Mouse (Mus musculus): Measurements from ENCODE around the gene Purb.

The Purb gene

DNA sequence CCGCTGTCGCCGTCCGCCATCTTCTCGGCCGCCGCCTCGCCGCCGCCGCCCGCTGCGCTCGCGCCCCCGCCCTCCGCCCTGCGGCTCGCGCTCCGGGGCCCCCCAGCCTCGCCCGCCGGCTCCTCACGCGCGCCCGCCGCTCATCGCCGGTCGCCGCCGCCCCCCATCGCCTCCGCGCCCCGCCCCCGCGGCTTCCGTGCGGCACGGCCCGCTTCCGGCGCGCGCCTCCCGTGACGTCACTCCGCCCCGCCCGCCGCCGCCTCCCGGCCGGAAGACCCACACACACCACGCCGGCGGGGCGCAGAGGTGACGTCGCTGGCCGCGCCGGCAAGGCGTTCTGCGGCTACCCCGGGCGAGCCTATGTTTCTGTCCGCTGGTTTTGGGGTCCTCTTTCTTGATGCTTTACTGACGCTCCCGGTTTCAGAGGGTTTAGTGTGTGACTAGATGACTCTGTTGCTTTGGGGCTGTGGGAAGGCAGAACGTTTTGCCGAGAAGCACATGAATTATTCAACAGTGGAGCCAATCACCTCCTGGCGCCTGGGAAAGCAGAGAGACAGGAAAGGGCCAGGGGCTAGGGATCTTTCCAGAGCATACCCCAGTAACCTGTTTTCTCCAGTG, at the start of gene Purb:
Gene Purb, minus strand, starts transcription at position 51 of the 618 bp plus-strand sequence.
- peak; percentile 88 to 90 for DNase-seq

DNA sequence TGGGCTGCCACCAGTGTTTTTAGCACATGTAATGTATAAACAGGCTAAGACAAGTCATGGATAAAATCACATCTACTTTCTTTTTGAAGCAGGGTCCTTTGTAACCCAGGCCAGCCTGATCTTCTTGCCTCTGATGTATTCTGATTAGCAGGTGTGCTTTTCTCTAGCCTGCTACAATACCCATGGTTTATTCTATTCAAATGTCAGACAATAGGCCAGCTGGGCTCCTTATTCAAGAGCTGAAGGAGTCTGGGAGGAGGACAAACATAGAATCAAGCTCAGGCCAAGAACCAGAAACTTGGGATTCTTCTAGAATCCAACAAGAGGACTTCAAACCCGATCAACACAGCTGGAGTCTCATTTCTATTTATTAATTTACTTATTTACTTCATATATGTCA, 49.5 kb upstream of the Purb start:
- DNase-seq: no peak

DNA sequence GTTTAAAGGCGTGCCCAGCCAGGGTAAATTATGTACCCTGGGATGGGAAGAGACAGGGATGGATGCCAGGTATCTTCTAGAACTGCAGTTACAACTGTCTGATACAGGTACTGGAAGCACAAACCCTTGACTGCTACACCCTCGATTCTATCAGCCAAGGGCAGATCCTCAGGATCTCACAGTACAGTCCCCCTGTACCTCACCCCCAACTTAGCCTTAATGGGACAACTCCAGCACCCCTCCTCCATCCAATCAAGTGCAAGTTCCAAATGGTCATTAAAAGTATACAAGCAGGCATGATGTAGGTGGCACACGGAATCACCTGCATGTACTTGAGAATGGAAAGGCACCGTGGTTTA, 49.1 kb upstream of the Purb start:
- no peak for DNase-seq

DNA sequence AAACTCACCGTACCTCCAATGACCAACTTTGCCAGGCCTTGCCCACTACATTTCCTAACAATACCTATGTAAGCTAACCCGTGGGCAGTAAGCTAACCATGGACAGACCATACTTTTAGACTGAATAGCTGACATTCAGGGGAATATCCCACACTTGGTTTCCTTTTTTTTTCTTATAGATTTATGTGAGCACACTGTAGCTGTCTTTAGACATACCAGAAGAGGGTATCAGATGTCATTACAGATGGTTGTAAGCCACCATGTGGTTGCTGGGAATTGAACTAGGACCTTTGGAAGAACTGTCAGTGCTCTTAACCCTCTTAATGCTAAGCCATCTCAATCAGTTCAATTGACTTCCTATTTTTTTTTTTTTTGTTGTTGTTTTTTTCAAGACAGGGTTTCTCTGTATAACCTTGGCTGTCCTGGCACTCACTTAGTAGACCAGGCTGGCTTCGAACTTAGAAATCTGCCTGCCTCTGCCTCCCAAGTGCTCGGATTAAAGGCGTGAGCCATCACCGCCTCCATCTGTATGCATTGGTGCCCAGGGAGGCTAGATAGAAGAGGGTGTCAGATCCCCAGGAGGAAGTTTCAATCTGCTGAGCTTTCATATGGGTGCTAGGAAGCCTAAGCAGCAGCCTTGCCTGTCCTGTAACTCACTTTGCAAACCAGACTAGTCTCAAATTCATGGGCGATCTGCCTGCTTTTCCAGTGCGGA, 48.6 kb upstream of the Purb start:
- no peak for DNase-seq

DNA sequence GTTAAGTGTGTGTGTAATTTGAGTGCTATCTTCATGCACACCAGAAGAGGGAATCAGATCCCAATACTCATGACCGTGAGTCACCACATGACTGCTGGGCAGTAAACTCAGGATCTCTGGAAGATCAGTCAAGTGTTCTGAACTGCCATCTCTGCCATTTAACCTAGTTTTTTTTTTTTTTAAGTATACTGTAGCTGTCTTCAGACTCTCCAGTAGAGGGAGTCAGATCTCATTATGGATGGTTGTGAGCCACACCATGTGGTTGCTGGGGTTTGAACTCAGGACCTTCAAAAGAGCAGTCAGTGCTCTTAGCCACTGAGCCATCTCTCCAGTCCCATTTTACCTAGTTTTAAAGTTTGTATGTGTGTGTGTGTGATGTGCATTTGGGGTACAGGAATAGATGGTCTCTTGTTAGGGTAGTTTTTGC, 48.0 kb upstream of the Purb start:
- DNase-seq: no peak

DNA sequence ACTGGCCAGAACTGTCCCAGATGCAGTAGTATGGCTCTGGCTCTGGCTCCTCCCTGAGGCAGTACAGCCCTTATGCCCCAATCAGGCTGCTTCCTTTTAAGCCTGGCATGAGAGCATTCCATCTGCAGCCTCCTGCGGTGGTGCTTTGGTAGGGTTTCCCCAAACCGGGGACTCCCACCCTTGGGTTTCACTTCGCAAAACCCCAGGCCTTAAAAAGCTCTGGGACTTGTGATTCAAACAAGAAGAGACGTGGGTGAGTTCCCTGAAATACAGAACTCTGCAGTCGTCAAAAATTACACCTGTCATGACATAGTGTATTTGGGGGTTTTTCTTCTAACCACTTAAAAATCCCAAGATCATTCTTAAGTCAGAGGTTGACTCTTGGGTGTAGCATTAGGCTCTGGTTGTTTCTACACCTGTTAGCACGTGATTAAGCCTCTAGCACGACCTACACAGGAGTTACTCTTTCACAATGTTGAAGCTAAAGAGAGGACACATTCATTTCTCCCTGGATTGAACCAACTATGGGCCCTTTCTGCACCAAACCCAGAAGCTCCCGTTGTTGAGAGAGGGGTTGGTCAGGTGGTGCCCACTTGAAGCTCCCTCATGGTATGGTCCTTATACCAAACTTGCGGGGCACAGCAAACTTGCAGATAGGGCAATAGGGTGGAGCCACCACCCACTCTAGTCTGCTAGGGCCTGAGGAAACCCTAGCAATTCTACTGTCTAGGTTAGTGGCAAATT, 47.2 kb upstream of the Purb start:
- no peak for DNase-seq

DNA sequence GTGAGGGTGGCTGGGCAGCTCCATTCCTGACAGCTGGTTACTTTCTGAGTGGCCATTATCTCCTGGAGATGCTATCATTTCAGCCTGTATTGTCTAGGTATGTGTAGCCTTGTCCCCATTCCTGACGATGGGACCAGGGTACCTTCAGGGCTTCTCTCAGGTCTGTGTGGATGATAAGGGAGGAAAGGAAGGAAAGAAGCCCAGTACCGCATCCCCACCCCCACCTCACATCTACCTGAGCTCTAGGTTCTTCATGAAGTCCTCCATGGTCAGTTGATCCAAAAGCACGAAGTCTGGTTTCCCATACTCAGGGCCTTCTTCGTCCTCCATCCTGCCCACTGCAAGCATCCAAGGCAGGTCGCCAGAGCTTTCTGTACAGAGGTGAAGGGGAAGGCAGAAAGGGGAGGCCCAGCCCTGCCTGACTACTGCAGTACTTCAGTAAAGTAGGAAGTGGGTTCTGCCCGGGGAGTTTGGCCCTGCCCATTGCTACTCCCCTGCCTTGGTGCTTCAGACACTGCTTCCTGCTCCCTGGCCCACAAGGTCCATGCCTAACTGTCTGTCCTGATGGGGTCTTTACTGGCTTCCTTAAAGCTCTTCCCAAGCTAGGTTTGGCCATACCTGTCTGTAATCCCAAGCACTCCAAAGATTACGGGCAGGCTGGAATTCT, 44.9 kb upstream of the Purb start, which contains the start of gene Myo1g:
Gene Myo1g, minus strand, starts transcription at position 459 of the 667 bp plus-strand sequence.
- DNase-seq: peak; percentile 54 to 67

DNA sequence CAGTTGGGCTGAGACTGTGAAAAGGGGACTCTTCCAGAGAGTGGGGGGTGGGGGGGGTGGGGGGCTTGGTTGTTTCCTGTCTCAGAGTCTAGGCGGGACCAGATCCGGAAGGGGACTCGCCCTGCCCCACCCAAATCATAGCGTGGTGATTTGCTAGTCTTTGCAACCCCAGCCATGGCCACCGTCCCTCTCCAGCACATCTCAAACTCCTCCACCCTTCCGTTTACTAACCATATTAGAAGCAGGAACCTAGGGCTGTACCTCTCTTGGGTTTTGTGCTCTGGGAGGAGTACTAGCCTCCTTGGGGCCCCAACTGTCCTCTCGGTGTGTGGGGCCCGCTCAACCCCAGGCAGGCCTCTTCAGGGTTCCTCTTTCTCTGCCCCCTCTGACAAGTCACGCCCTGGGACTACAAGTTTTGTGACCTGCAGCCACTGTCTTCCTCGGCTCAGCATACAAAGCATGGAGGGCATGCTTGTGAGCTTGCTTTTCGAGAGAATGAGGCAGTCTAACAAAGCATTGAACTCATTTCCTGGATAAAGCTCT, 43.8 kb upstream of the Purb start:
- no peak for DNase-seq

DNA sequence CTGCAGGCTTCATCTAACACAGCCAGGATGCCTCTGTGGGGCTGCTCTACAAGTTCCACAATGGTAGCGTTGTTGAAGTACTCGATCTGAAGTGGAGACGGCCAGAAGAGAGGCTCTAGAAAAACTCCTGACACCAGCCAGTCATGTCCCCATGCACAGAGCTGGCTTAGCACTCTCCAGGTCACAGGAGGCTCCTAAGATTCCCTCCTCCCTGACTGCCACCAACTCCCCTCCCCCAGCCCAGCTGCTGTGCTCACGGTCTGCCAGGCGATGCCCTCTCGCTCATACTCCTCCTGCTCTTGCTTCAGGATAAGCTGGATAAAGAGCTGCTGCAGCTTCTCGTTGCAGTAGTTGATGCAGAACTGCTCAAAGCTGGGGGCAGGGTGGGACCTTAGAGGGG, 39.1 kb upstream of the Purb start:
- no peak for DNase-seq

DNA sequence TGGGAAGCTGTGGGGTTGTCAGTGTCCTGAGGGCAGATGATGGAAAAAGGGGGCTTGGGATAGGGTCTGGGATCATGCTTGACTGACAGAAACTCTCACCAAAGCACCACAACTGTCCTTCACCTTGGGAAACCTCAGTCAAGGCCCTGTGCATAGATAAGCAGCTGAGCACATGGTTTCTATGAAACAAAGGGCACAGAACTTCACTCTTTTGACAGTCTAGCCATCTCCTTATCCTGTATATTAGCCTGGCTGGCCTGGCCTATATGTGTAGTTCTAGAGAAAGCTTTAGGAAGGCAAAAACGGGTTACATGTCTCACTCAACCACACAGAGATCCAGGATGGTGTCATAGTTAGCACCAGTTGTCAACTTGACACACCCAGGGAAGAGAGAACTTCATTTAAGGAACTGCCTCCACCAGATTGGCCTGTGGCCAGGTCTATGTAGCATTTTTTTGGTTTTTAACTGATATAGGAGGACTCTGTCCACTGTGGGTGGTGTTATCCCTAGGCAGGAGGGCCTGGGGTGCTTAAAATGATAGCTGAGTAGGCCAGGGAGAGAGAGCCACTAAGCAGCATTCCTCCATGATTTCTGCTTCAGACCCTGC, 32.7 kb upstream of the Purb start:
- no peak for DNase-seq

DNA sequence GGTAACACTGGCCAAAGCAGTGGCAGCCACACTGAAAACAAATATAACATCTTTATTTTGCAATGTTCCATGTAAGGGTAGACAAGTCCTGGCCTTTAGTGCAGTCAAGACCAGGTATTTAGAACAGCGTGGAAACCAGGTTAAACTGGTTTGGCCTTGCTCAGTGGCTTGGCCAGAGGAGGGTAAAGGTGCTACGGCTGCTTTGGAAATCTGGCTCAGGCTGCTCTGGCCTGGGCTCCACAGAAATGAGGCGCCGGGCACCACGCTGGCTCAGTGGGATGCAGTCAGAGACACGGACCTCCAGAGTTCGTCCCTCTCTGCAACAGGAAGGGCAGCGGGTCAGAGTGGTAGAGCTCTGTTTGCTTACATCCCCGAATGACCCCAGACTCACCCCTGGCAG, 30.8 kb upstream of the Purb start:
- no peak for DNase-seq

DNA sequence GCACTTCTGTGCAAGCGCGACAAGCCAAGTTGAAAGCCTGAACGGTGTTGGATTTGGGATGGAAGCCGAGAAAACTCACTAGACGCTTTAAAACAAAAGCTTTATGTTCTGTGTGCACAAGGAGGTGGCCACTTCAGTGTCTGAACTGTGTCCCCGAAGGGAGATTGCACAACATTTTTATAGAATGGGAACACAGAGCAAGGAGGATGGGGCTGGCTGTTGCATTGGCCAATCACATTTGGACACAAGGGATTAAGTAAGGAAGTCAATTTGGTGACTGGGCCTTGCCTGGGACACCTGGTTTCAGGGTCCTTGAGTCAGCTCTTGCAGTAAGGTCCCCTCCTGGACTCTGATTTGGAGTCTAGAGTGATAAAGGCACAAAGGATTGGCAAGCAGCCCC, 29.0 kb upstream of the Purb start:
- DNase-seq: peak; percentile 47 to 73

DNA sequence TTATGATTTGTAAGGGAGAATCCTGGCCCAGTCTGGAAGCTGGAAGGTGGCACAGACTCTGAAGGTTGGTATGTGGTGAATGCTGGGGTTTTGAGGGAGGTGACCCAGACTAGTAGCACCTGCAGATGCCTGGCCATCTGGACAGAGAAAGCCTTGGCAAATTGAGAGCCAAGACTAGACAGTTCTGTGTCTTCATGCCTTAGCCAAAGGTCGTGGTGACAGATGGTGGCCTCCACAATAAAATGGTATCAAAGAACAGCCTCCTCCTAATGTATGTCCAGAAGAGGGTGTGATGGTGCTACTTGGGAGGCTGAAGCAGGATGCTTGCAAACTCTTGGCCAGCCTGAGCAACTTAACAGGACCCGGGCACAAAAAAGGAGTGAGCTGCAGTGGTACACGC, 28.5 kb upstream of the Purb start:
- DNase-seq: no peak

DNA sequence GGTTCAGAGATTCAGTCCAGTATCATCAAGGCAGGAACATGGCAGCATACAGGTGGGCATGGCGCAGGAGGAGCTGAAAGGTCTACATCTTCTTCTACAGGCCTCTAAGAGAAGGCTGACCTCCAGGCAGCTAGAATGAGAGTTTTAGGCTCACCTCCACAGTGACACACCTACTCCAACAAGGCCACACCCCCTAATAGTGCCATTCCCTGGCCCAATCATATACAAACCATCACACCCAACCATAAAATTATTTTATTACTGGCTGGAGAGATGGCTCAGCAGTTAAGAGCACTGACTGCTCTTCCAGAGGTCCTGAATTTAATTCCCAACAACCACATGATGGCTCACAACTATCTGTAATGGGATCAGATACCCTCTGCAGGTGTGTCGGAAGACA, 26.8 kb upstream of the Purb start:
- no peak for DNase-seq

DNA sequence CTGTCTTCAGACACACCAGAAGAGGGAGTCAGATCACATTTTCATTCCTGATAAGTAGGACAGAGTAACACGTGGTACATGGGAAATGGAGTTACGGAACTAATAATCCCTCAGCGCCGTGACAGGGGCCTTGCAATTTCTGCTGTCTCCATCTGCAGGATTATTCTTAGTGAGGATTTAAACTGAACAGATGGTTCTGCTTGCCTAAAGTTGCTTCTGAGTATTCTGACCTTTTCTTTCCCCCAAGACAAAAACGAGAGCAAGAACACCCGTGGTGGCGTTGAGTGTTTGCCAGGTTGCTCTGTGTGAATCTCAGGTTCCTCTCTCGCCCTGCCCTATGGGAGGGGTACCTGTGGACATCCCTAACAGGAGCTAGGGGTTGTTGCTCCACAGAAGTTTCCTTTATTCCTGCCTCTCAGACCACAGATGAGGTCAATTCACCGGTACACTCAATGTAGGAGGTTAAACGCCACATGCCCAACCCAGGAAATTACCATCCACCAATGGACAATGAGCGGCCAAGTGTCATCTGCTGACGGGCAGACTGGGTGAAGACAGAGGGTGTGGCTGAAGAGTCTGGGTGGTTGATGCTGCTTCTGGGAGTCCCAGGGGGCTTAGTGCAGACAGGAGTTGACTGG, 21.7 kb upstream of the Purb start:
- no peak for DNase-seq

DNA sequence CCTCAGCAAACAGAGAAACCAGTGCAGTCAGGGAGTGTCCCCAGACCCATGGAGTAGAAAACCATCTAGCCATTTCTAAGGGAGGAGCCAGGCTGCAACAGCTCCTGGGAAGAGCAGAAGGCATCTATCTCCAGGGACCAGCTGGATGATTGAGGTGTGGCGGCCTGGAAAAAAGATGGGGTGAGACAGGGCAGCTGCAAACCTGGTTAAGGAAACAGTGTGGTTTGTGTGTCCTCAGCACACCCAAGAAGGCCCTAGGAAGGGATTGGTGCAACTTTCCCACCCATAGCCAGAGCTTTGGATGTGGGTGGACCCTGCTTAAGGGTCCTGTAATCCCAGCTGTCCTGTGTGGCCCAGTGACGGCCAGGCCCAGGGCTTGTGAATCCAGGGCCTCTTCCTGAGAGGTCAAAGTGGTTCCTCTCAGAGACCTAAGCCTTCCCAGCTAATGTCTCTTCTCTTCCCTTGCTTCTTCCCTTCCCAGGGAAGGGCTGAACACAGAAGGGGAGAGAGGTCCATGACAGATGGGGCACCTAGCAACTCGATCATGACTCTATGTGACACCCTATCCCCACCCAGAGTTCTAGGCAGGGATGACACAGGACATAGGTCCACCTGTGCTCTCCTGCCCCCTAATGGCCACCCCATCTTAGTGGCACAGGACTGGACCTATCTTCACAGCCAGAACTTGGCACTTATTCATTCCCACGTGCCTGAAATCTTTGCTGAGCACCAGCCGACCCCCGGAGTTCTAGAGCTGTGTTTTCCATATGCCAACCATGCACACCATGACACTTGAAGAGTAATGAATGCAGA, 14.2 kb upstream of the Purb start:
- DNase-seq: peak; percentile 49 to 60

DNA sequence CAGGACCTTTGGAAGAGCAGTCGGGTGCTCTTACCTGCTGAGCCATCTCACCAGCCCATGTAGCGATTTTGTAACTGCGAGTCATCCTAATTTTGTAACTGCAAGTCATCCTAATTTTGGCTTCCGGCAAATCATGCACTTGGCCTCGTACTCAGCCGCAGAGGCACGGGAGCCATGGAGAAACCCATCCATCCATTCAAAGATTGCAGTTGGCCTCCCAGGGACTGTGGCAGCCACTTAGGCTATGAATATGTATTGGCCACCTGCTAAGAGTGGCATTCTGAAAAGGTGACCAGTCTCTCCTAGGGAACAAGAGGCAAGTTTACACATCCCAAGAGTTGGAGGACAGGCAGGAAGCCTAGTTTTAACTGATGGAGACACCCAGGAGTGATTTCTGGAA, 13.5 kb upstream of the Purb start:
- DNase-seq: no peak

DNA sequence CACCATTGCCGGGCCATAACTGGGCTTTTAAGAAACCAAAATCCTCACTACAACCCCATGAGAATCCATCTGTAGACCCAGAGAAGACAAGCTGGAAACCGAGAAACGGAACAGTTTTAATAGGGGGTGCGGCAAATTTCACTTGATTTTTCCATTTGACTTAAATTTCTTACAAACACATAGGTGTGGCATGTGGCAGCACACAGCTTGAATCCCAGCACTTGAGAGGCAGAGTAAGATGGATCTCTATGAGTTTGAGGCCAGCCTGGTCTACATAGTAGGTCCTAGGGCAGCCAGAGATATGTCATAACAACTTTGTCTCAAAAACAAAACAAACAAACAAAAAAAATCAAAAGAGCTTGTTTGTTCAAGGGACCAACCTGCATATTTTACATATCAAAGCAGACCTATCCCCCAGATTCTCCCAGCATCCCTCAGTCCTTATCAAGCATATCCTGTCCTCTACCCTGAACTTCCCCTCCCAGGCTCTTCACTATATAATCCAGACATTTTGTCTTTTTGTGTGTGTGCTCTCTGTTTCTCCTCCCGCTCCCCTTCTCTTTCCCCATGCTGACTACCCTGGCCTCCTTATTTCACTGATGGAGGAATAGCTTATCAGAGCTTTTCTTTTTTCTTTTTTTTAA, 12.4 kb upstream of the Purb start:
- DNase-seq: no peak

DNA sequence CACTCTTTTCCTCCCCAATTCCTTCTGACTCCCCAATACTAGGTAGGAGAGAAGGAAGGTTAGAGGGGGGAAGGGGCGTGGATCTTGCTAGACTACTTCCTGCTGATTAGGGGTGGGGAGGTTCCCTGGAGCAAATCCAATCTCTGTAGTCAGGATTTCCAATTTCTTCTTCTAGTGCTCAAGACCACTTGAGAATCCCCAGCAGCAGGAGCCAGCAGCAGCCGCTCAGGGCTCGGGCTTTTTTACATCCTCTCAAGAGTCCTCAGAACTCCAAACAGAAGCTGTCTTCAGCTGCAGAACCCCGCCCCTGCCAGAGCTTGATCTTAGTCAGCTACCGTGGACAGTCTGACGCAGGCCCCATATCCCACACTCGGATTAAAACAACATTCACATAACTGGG, 11.8 kb upstream of the Purb start:
- DNase-seq: peak in 1 of 2 experiments; percentile 39

DNA sequence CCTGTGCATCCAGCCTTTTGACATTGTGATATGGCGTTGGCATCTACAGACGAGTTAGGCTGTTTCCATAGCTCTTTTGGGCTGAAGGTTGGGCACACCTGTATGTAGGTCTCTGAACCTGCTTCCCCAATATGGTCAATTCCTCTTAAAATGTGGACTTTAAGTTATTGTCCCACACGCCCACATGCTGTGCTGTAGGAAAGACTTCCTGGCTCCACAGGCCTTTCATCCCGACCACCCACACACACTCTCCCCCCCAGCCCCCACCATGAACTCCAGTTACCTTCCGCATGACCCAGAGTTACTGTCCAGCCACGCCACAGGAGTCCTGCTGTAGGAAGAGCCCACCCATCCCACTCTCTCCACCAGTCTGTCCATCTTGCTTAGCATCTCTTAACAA, 11.2 kb upstream of the Purb start:
- no peak for DNase-seq

Data from lung, adult 18-20 months (tissue).